Mouse (Mus musculus) G1E (cell line): Measurements from ENCODE around the gene Cdh13.

Experiments
- CTCF ChIP-seq: IDR thresholded peaks from 2 replicates; pipeline ENCODE4 v1.5.1; 2012; ENCODE audit warnings: low read depth, low read length, inconsistent platforms, mixed read lengths
- POLR2AphosphoS5 ChIP-seq: IDR thresholded peaks from 2 replicates; pipeline ENCODE4 v1.6.1; 2012; ENCODE audit warnings: low read depth, low read length, inconsistent platforms; ENCODE audit not compliant: insufficient replicate concordance
- TAL1 ChIP-seq: conservative IDR thresholded peaks from 2 replicates; pipeline ENCODE4 v1.6.1; 2012; ENCODE audit warnings: low read depth, low read length, inconsistent platforms, mixed read lengths

DNA sequence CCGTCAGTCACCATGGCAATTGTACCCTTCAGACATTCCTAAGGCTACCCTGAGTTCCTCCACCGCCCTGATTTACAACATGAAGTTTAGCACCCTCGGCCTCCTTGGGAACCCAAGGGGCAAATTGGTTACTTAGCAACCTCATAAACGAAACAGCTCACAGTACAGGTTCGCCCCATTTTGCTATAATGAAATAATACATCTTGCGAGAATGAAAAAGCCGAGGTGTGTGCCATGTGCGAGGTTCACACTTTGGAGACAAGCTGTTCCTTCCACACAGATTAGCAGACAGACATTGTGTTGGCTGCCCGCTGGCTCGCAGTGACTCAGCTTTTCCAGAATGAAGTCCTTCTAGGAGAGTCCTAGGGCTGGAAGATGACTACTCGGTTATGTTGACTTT, 737.2 kb downstream of the Cdh13 start:
- TF ChIP-seq TAL1: no peak
- no peak for TF ChIP-seq CTCF
- TF ChIP-seq POLR2AphosphoS5: no peak
